Mouse (Mus musculus) heart, postnatal 36 days (tissue): ENCODE measurements around the gene Degs1. TPM values are rescaled to one million over a fixed set of nuclear protein-coding genes. Genes with fewer than 3 reads are reported as not detected.

ENCODE experiments used
- DNase-seq, 2 experiments: peaks; one replicate each; pipeline ENCODE4 v3.0.0; 2021 to 2022
- intact Hi-C: fragments of 180-260 bp; cut with DNase I; formaldehyde crosslinking; loops from one replicate; pipeline ENCODE4 v1.15.1; 2025
- total RNA-seq, 2 experiments: library from RNA; stranded (reverse); gene quantifications; 2 replicates each; pipeline ENCODE4 v1.2.3; 2021

The Degs1 gene
- total RNA-seq, 2 experiments from 2014 or later = 59.2 to 60.7 TPM

DNA sequence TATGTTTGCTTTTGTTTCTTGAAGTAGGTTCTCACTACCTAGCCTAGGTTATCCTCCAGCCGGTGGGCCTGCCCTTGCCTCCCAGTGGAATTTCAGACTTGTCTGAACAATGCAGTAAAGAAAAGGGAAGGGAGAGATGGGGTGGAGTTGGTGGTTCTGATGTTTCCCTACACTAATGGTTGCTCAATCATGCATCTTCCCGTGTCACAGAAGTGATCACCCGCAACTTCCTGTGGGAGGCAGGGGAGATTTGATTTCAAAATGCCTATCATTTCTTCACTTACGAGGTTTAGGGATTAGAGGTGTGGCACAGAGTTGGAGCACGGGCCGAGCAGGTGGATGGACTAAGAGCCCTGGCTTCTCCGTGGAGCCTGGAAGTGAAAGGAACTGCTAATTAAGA lies 627 bp upstream of the Degs1 start:
- intact Hi-C loops = loop anchor here (2.0 to 10.0 kb wide), 3 partner anchors 58 to 438 kb away; partner anchors contain the start of genes Fbxo28 and Lbr
- DNase-seq = peak; percentile 13 to 18

DNA sequence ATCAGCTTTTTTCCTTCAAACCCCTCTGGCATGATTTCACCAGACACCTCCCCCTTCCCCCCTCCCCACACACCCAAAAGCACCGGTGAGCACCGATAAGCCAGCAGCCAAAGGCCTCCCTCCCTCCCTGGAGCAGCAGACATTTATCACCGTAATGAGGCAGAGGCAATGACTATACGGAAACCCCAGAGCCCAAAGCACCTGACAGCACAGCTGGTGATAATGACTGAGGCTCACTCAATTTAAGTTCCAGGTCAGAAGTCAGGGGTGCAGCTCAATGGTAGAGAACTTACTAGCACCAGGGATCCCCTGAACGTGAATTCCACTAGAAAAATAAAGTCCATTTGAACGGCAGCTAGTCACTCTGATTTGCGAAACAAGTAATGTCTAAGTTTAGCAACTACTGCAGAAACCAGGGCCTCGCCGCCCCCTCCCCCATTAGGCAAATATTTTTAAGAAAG lies 1.3 kb downstream of the Degs1 start:
- peak in 1 of 2 experiments; percentile 9 for DNase-seq

DNA sequence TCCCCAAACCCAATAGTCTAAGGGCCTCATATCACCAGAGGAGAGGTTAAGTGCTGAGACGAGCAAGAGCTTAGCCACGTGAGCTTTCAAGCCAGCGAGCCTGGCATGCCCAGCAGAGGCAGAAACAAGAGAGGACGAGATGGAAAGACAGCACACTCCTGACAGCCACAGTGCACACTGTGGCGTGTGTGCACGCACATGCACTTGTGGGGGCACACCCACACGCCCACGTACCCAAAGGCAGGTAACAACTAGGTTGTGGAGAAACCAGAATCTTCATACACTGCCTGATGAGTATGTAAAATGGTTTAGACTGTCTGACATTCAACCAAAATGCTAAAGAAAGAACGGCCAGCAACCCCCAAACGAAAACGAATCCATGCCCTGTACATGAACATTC lies 2.0 kb downstream of the Degs1 start:
- intact Hi-C loops = loop anchor here (10.0 kb wide), 2 partner anchors 136 to 436 kb away; partner anchors contain the start of gene Lbr

More for the DNA sequence above, 1.3 kb downstream of the Degs1 start:
- intact Hi-C loops = loop anchor here (10.0 kb wide), 2 partner anchors 136 to 436 kb away; partner anchors contain the start of gene Lbr

DNA sequence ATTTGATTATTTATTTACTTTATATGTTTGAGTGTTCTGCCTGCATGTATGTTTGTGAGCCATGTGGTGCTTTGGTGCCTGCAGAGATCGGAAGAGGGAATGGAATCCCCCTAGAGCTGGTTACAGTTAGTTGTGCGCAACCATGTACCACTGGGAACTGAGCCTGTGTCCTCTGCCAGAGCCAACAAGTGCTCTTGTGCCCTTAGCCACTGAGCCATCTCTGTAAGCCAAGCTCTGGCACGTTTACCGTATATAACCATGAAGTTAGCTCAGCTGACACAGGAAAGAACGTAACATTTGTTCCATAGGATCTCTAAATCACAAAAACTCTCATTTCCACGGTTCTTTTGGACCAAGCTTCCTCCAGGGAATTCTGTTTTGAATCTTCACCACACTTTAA lies 2.6 kb downstream of the Degs1 start:
- intact Hi-C loops = loop anchor here (10.0 kb wide), 2 partner anchors 135 to 435 kb away; partner anchors contain the start of gene Lbr
- DNase-seq = no peak

More for the DNA sequence above, 2.0 kb downstream of the Degs1 start:
- no peak for DNase-seq

DNA sequence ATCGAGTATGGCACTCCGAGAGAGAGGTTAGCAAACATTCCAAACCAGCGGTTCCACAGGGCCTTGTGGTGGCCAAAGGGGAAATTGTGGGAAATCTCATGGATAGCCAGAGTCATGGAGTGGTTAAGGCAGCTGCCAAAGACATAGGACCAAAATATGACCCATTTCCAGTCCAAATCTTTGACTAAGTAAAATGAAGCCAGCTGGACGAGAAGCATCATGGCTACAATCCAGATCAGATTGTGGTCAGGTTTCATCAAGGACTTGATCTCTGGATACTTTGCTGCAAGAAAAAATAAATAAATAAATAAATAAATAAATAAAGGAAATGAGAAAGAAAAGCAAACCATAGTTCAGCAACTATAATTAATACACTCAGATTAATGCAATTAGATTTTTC lies 3.2 kb downstream of the Degs1 start:
- no peak for DNase-seq
- intact Hi-C loops = no loop called here

DNA sequence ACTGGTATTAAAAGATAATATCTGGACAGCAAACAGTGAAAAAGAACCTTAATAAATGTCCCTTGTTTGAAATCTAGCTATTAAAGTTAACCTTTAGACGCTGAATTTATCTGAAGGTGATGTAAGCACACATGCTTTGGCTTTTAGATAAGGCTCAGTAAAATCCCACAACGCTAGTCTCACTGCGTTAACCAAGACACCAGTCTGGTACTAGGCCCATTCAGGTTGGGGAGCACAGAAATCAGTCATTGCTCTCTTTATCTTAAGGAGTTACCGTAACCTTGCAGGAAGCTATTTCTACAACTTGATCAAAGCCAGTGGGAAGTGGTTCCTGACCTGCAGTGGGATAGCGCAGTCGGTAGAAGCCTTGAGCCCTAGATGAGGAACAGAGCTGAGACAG lies 7.5 kb downstream of the Degs1 start:
- intact Hi-C loops = no loop called here
- DNase-seq = no peak

DNA sequence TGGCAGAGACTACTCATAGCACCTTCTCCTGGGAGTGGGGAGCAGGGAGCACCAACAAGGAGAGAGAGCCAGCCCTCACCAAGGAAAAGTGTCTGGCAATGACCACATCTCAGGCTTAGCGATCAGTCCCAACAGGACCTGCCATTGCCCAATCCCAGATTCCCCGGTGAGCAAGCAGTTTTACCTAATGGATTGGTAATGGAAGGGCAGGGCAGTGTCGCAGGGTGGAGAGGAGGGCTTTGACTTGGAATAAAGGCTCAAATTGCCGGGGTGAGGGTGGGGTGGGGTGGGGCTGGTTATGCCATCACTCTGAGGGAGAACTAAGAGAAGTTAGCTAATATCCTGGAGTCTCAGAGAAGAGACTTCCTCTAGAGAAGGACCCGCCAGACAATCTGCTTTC lies 11.0 kb downstream of the Degs1 start:
- no peak for DNase-seq
- intact Hi-C loops = no loop called here

DNA sequence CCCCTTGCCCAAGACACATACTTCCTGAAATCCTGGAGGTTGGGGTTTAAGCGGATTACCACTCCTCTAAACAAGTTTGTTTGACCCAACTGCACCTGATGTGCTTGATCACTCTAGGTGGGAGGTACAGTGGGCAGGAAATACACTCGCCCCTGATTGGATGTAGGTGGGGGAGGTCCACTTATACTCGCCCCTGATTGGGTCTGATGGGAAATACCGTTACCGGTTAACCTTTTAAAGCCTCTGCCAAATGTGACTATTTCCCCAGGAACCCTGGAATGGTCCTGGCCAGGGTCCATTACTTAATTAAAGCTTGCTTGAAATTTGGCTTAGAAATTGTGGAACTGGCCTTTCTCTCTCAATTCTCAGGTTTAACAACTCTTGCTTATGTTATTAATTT lies 11.5 kb downstream of the Degs1 start:
- intact Hi-C loops = no loop called here
- no peak for DNase-seq

DNA sequence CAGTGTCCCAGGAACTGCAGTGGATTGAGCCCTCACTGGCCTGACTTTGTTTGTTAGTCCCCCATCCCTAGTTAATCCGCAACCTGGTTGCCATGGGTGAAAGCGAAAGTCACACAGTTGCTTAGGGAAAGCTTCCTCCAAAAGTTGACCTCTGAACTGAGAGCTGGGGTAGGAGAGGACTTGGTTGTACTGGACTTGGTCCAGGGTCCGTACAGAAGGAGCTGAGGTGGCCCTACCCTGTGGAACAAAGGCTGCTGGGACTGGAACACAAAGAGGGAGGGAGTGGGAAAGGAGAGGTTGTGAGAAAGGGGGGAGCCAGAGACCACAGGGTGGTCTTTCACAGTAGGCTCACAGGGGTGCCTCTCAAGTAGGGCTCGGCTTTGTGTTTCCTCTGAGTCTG lies 14.3 kb downstream of the Degs1 start:
- no peak for DNase-seq
- intact Hi-C loops = no loop called here

DNA sequence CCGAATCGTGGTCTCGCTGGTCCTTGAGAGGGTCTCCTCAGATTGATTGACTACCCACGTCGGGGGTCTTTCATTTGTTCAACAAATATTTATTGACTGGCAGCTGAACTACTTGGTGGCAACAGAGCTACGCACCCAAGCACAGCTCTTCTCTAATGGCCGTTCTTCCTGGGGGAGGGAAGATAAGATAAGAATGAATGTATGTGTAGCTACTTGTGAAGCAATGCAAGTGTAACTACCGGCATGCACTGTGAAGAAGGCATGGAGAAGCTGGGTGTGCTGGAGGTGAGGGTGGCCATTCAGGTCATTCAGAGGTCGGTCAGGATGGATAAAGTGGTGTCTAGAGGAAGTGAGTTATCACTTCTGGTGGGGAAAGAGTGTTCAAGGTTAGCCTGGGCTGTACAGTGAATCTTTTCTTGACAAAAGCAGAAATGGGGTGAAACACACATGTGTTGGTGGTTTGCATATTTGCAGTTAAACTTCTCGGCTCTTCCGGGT lies 16.5 kb downstream of the Degs1 start:
- intact Hi-C loops = no loop called here
- no peak for DNase-seq

DNA sequence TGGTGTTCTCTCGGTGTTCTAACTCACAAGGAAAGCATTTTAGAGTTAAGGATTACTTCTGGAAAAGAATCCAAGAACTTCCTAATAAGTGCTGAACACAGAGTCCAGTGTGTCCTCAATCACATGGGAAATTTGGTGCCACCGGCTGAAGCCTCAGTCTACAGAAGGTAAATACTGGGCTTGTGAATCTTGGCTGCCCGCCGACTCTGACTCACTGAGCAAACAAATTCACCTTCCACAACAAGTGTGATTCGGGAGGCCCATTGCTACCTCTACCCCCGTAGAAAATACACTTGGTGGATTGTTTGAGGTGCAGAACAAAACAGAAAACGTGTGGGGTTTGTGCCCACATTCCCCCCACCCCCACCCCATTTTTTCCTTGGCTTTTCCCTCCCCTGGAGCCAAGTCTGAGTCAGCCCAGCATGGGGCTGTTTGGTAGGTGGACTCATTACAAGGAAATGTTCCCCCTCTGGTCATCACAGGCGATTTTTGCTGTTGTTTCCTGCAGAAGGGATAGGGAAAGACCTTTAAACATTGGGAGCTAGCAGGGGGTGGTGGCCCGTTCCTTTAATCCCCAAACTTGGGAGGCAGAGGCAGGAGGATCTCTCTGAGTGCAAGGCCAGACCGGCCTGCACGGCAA lies 26.4 kb downstream of the Degs1 start:
- intact Hi-C loops = no loop called here
- DNase-seq = peak in 1 of 2 experiments; percentile 20

DNA sequence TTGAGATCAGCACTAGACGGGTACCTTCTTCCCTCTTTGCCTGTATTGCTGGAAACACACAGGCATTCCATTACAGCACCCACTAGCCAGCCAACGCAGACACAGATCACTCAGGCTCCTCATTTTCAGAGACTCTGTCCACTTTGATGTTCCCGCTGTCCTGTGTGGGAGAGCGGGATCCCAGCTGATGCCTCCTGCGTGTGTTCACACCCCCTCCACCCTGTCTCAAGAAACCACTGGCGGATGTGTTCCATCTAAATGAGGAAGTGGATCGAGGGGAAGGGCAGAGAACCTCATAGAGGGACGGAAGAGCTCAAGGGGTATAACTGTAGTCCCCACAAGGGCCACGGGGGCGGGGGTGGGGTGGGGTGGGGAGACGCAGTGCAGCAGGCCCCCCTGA lies 27.6 kb downstream of the Degs1 start:
- DNase-seq = no peak
- intact Hi-C loops = no loop called here

DNA sequence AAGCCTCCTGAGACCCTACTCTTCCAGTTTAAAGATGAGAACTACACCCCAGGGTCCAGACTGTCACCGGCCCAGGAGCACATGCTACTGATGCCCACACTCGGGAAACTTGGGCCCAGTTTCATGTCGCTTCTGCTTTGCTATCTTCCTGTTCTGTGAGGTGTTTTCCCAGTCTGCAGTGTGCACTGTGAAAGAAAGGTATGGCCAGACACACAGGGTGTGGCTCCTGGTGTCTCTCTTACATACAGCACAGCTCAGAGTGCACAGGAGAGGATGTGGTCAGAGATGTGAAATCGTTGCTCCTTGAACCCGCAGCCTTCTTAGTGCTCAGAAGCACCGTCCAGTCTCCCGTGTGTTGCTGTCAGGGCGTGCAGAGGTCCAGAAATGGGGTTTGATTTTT lies 28.0 kb downstream of the Degs1 start:
- no peak for DNase-seq
- intact Hi-C loops = no loop called here

DNA sequence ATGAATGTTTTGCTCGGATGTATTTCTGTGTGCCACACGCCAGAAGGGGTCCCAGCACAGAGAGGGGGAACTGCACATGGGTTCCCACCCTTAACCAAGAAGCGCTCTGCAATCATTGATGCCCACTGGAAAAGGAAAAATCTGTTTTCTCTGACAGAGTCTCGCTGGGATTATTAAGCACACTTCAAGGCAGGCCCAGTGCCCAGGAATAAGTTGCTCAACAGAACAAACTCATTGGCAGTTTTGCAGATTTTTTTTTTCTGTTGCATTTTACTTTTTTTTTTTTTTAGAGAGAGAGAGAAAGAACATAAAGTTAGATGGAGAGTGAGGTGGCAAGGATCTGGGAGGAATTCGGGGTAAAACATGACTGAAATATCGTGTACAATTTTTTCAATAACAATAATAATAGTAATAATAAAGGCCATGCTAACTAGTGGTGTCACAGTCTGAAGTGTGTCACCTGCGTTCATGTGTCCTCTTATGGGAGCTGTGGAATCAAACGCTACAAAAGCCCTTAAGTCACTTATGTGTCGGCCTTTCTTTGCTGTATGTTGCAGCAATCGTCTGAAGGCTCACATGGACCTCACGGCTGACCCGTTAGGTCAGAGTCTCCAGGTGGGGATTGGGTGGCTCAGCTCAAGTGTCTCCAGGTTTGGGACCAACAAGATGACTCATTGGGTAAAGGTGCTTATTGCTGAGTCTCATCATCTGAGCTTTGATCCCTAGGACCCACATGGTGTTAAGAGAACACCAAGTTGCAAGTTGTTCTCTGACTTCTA lies 28.7 kb downstream of the Degs1 start:
- no peak for DNase-seq
- intact Hi-C loops = no loop called here

DNA sequence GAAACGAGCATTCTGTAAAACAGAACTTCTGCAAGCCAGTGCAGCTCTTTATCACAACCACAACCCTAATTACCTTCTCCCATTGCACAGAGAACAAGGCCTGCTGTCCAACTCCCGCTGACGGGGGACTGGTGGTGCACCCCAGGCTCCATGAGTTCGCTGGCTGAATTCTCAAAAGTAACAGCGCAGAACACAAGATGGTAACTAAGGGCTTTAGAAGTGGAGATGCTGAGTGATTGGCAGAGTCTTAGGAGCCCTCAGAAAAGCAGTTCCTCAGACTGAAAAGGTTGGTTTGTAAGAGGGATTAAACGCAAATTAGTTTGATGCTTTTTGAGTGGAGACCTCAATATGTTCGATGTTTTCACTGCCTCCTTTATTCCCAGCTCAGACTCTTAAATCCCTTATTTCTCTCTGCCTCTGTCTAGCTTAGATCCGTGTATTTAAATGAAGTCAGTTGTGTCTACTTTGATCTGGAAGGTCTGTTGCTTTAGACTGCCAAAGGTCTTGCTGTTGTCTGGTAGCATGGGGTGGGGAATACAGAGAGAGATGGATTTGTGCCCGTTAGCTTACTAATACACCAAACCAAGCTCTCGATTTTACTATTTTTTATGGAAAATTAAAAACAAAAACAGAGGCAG lies 30.0 kb downstream of the Degs1 start:
- intact Hi-C loops = no loop called here
- DNase-seq = no peak

DNA sequence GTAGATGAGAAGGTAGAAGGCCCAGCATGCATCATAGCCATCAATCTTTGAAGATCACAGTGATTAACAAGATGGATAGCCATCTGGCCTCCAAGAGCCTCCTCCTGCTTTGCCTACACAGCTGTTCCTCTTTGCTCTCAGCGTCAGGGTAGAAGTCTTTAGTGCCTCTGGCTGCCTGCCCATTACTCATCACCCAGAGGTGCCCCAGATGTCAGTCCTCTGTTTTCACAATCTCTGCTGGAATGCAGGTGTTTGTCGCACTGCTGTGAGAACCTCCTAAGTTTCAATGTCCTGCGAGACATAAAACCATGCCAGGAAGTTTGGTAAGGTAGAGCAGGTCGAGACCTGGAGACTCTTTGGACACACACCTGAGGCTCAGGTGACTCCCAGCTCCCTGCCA lies 31.9 kb downstream of the Degs1 start:
- intact Hi-C loops = no loop called here
- DNase-seq = no peak

DNA sequence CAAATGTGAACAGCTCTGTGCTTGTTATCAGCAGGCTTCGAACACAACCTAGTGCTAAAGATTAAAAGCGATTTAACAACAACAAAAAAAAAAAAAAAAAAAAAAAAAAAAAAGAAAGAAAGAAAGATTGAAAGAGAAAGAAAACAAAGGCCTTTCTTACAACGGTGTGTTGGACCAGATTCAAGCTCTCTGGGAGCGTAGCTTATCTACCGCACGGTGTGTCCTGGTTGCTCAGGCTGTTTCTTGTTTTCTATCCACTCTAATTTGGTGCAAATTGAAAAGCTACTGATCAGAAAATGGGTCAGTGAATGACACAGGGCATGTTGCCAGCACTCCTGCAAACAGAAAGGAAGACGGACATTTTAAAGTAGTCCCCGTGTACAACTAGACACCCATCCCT lies 33.3 kb downstream of the Degs1 start:
- DNase-seq = no peak
- intact Hi-C loops = no loop called here

DNA sequence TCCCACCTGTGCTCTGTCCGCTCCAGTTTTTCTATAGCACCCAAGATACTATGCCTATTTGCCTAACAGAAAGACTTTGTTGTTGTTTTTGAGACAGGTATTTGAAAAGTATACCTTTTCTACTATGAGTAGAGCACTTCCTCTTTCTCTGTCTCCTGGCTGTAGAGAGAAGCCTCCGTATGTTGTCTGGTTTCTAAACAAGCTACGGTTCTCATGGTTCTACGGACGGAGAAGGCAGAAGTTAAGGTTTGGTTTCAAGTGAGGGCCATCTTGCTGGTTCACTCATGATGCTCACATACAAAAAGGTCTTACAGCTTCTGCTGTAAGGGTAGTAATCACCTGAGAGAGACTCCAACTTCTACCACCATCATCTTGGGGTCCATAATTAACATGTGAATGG lies 37.6 kb downstream of the Degs1 start:
- no peak for DNase-seq
- intact Hi-C loops = no loop called here

DNA sequence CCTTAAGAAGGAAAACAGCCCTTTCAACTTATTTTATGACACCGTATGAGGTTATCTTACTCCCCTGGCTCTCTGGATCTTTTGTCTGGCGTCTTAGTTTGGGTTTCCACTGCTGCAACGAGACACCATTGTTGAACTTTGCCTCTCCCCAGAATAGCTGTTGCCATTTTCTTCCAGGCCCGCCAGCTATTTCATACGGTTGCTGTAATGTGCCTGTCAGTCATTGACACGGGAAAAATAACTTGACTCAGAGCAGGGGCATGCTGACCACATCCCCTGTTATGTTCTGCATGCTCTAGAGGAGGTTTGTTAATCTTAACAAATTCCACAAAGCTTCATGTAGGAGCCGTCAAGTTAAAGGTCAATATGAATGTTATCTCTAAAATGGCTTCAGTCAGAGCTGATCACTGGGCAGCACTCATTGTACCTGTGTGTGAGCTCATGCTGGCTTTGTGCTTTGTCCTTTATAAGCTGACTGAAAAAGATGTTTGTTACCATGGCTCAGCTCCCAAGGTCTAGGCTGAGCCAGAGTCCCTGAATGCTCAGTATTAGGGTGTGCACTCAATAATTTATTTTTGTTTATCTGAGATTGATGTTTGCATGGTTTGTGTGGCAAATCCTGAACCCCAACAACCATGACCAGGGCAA lies 44.4 kb downstream of the Degs1 start:
- intact Hi-C loops = no loop called here
- DNase-seq = no peak

DNA sequence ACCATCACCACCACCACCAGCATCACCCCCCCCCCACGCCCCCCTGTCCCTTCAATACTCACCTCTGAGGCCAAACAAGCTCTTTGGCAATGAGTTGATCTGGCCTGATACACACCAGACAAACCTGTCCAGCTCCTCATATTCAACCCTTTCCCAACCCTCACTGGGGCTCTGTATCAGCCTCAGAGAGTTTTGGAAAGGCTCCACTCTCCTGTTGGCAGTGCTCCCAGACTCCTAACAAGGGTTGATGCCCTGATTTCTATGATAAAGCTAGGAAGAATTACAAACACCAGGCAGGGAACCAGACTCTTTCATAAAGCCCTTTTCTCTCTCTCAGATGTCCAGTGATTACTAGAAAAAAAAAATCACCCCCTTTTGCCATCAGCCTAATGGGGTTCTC lies 45.2 kb downstream of the Degs1 start:
- intact Hi-C loops = no loop called here
- no peak for DNase-seq

DNA sequence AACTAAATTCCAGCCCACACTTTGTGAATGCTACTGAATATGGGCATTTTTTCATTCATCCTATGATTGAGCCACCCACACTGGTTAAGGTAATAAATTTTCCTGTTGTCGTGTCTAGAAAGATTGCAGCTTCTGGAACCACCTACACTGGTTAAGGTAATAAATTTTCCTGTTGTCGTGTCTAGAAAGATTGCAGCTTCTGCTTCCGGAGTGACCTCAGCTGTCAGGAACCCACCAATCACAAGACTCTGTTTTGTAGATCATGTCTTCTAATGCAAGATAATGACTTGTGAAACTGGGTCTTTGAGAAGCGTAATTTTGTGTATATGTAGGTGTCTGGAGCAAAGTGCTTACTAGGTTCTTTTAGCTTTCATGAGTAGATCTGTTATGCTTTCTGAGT lies 47.4 kb downstream of the Degs1 start:
- intact Hi-C loops = no loop called here
- no peak for DNase-seq
